Mouse (Mus musculus) embryonic facial prominence, embryonic 10.5 days (tissue): ENCODE measurements around the gene Gm21972. TPM values are rescaled to one million over a fixed set of nuclear protein-coding genes. Genes with fewer than 3 reads are reported as not detected.

Experiments
- DNase-seq: peaks from one replicate; pipeline ENCODE4 v3.0.0-alpha.2; 2017; ENCODE audit warnings: low spot score
- H3K27ac ChIP-seq: fragments of 300-500 bp; sonication (generic); replicated peaks from 2 replicates; pipeline ENCODE4 v1.5.1; 2016; ENCODE audit warnings: mild to moderate bottlenecking
- H3K27me3 ChIP-seq: fragments of 300-500 bp; sonication (generic); replicated peaks from 2 replicates; pipeline ENCODE4 v1.6.1; 2016; ENCODE audit warnings: low read depth, mild to moderate bottlenecking; ENCODE audit not compliant: poor library complexity, severe bottlenecking
- H3K36me3 ChIP-seq: fragments of 300-500 bp; sonication (generic); replicated peaks from 2 replicates; pipeline ENCODE4 v1.6.1; 2016; ENCODE audit warnings: mild to moderate bottlenecking, moderate library complexity
- H3K4me1 ChIP-seq: fragments of 300-500 bp; sonication (generic); 2 replicates; pipeline ENCODE4 v1.6.1; 2016
- H3K4me3 ChIP-seq: fragments of 300-500 bp; sonication (generic); 2 replicates; pipeline ENCODE4 v1.5.1; 2016; ENCODE audit warnings: mild to moderate bottlenecking, moderate library complexity
- H3K9me3 ChIP-seq: fragments of 300-500 bp; sonication (generic); 2 replicates; pipeline ENCODE4 v1.6.1; 2016; ENCODE audit warnings: mild to moderate bottlenecking
- WGBS: fragments of 180-500 bp; shearing (Covaris S2); methylation state at CpG from one replicate; pipeline ENCODE4 v1.1.7; 2016; 5-methylcytosine and 5-hydroxymethylcytosine counted together
- polyA plus RNA-seq: library from polyadenylated mRNA; unstranded; fragments of >200 nt; fragmentation: Nextera tagmentation; extraction: Ambion mirVana; gene quantifications from 2 replicates; pipeline ENCODE4 v1.2.1, GENCODE M21; 2016

The Gm21972 gene
- polyA plus RNA-seq, 1 experiment from 2014 or later = not detected

- Histone ChIP-seq H3K27me3 (no peaks in the 10 kb centered on the region), H3K4me1 (no peaks in the 10 kb centered on the region), H3K9me3 (no peaks in the 10 kb centered on the region), H3K4me3 (no peak overlapping the region), H3K27ac (no peak overlapping the region), H3K36me3 (peaks cover 91% of the 10 kb centered on the region)
- DNase-seq = no peak
- WGBS = 91% methylated on average over 9 of the region's 9 CpGs
Observed at GRCm38 (mm10) chr1:86202617-86203219, 69.3 kb downstream of the Gm21972 start.

GRCm38 (mm10) chr1:86210676-86211075 lies 77.2 kb downstream of the Gm21972 start:
- no peaks in the 10 kb centered on the region for H3K9me3 ChIP-seq
- H3K27me3 ChIP-seq = no peaks in the 10 kb centered on the region
- 91% methylated on average over 7 of the region's 7 CpGs for WGBS
- H3K4me1 ChIP-seq = no peaks in the 10 kb centered on the region
- H3K27ac ChIP-seq = no peak overlapping the region
- H3K4me3 ChIP-seq = no peak overlapping the region
- peaks cover 76% of the 10 kb centered on the region for H3K36me3 ChIP-seq
- no peak for DNase-seq

- peaks cover 73% of the 10 kb centered on the region for H3K36me3 ChIP-seq
- no peak for DNase-seq
- H3K27me3 ChIP-seq = no peaks in the 10 kb centered on the region
- H3K9me3 ChIP-seq = no peaks in the 10 kb centered on the region
- no peak overlapping the region for H3K27ac ChIP-seq
- no peak overlapping the region for H3K4me3 ChIP-seq
- WGBS = 97% methylated on average over 1 of the region's 1 CpGs
- H3K4me1 ChIP-seq = no peaks in the 10 kb centered on the region
Observed at GRCm38 (mm10) chr1:86211498-86211897, 78.1 kb downstream of the Gm21972 start.

Other genes with a start within 250 kb of the Gm21972 start
- gene Itm2c, start 239.4 kb upstream of the Gm21972 start, polyA plus RNA-seq = 168 and 177 TPM in 2 replicates
- 0.22 TPM in 1 of 2 replicates, not detected in the other for gene 4933407L21Rik, start 205.2 kb upstream of the Gm21972 start, polyA plus RNA-seq
- not detected in 2 replicates for gene Gpr55, start 172.6 kb upstream of the Gm21972 start, polyA plus RNA-seq
- not detected in 2 replicates for gene Spata3, start 116.8 kb upstream of the Gm21972 start, polyA plus RNA-seq
- gene 2810459M11Rik, start 87.8 kb upstream of the Gm21972 start, polyA plus RNA-seq = 0.21 and 0.33 TPM in 2 replicates
- 228 and 231 TPM in 2 replicates for gene Psmd1, start 69.2 kb upstream of the Gm21972 start, polyA plus RNA-seq
- 0.18 and 0.71 TPM in 2 replicates for gene Htr2b, start 21.7 kb upstream of the Gm21972 start, polyA plus RNA-seq
- 35.8 and 37.6 TPM in 2 replicates for gene Armc9, start 21.1 kb downstream of the Gm21972 start, polyA plus RNA-seq
- gene B3gnt7, start 169.2 kb downstream of the Gm21972 start, polyA plus RNA-seq = 4.9 and 6.2 TPM in 2 replicates
- 625 and 641 TPM in 2 replicates for gene Ncl, start 225.8 kb downstream of the Gm21972 start, polyA plus RNA-seq